Mouse (Mus musculus) 416B (cell line): ENCODE data around the gene Olfm3.

Experiments
- DNase-seq: peaks from one replicate; pipeline ENCODE4 v3.0.0; 2011; ENCODE audit warnings: low read depth

Olfm3 gene

DNA sequence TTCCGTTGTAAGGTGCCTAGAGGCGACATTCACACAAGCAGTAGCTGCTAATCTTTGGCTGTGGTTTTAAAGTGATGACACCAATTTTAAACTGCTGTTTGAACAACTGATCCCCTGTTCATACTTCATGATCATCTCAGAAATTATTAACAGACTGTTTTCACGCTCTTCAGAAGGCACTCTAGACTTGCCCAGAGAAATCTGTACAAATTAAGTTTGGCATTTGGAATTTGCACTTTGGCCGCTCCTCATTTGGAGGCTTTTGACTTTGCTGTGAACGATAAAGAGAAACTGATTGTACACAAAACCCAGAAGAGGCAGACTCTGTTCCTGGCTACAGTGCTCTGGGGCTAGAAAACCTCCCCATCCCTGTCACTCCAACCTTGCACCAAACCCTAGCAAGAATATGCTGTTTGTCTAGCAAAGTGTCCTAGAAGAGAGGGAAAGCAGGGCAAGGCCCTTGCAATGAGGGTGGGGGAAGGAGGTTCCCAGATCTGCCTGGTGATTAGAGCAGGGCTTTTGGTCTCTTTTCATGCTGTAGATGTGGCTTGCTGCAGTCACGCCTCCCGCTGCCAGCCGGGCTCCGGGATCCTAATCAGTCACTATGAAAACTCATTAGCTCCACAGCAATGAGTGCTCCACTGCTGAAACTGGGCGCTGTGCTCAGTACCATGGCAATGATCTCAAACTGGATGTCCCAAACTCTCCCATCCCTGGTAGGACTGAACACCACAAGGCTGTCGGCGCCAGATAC lies 176.7 kb downstream of the Olfm3 start:
- no peak for DNase-seq

DNA sequence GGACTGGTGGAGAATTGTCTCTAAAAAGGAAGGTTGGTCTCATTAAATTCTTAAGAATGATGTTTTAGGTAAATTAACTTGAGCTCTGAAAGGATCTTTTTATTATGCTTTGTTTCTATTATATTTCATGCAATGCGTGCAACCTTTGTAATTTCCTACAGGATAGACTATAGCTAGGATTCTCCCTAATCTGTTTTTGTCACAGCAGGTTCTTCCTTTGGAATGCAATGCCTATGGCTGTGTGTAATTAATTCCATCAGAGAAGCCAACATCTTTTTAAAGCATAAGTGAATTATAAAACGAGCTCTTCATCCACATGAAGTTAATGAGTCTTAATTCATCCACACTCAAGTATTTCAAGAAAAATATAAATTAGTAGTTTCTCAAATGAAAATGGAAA lies 177.5 kb downstream of the Olfm3 start:
- DNase-seq = no peak

DNA sequence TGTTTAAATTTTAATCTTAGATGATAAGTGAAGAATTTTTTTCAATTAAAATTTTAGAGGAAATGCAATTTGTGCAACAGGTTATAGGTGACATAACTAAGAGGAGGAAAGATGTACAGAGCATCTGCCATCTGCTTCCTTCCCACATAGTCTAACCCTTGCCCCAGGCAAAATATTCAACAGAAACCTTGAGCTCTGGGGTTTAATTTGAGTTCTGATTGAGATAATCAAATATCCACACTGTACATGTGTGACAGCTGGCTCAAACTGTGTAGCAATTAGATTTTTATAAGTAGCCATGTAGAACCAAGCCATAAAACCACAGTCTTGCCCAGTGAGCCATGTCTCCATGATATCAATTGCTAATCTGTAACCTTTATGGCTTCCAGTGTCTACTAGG lies 179.1 kb downstream of the Olfm3 start:
- no peak for DNase-seq

DNA sequence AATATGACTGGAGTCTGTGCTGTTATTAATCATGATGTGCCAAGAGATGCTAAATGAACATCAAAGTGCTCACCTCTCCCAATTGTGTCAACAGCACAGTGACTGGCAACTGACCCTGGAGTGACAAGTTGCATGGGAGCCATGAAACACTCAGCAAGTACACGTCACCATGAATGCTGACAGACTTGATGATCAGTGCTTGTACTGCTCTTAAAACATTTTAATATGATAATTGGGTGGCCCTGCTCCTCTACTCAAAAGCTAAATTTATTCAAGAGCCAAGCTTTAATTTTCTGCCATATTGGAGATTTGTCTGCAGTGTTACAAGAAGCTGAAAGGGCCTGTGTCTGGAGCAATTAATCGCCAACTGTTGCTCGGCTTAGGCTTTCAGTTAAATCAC lies 184.4 kb downstream of the Olfm3 start:
- DNase-seq = no peak

DNA sequence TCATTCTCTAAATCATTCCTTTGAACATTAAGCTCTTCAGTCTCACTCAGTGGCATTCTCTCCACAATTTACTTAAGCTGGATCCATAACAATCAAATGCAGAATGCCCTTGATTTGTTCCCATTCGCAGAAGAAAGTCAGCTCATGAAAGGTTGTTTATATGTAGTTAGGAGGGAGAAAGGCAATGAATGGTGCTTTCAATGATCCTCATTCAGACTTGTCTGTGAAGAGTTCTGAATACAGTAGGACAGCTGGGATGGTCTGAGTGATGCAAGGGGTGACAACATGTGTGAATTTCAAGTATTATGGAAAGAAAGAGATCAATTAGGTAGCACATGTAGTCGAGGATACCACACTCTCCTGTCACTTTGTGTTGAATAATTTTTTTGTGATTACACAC lies 186.8 kb downstream of the Olfm3 start:
- no peak for DNase-seq

DNA sequence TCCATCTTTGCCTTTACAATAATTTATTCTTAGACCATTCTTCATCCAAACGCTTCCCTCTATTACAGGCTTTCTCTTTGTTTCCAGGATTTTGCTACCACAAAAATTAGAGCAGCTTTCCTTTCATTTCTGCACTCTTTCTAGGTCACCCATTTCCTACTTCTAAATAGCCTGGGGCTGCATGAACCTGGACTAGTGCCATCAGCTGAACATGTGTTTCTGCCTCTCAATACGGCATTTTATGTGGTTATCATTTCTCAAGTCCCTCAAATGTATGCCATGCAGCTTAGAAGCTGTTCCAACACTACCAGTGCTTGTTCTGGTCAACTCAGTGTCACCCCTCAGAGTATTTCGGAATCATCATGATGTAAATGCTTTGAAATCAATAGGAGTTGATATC lies 191.6 kb downstream of the Olfm3 start:
- no peak for DNase-seq

DNA sequence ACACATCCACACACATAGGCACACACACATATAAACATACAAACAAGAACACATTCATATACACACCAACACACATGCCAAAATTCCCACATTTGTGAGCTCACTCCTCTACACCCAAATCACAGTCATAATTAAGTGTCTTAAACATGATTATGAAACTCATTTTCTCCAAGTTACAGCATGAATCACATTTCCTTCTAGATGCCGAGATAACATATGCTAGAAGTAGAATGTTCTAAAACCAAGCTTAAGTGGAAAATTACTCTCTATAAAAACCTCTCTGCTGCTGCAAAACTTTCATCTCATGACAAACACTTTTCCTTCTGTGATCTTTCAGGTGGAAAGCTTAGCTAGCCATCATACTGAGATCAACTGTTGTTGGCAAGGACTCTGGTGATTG lies 195.7 kb downstream of the Olfm3 start:
- peak; percentile 85 for DNase-seq

DNA sequence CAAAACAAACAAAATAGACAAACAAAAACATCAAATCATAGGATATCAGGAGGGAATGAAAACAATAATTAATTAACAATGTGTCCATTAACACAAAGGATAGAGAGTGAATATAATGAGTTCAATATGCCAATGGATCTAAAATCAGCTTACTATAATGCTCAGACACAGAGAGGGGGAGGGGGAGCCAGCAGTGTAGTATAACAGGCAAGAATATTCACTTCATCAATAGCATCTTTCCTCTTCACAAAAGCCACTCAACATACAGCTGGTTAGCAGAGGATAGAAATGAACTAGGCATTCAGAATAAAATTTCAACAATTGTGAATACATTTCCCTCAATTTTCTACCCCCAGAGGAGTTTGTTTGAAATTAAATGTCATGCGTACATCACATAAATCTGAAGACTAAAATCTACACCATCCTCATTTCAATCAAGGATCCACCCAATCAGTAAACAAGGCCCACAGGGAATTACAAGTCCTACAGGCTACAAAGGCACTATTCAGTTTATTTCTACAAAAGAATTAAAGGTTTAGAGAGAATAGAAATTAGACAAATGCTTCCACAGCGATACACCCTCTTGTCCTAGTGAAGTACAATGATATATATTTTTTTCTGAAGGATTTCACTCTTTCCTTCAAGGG lies 200.4 kb downstream of the Olfm3 start:
- no peak for DNase-seq

DNA sequence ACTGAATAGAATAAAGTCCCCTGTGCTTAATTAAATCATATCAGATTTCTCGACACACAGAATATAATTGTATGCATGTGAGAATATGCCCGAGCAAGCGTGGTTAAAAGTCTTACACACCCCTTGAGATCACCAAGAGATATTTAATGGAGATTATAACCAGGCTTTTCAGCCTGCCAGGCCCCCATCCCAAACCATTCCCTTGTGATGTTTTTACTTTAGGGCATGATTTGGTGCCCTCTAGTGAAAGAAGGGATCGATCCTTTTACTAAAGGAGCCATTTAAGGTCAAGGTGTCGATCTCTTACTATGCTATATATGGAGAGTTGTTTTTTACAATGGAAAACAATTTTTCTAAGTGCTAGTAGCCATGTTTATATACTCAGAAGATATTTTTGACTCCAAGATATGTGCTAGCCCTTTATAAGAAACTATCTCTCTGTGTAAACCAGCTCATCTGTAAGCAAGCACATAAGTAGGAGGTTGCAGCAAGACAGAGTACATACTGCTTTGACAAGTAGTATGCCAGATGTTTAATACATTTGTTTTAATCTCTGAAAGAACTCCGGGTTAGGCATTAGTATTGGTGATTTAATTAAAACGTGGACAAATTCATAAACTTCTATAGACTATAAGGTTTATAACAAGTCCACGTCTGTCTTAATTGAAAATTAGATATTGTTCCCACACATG lies 201.1 kb downstream of the Olfm3 start:
- peak; percentile 53 for DNase-seq

DNA sequence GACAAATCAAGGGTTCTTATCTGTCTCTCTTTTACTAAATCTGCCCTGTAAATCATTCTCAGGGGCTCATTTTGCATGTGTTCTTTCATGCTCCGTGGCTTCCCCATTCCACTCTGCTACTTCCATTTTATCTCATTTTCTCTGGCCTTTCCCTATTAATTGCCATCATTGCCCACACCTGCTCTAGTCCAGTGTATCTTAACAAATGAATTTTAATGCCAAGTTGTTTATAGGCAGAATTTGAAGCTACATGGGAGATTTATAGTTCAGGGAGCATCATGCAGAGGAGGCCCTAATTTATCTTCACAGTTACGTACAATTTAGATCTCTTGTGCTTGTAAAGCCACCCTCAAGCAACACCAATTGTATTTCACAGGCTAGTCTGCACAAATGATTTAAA lies 241.8 kb downstream of the Olfm3 start:
- DNase-seq = no peak

DNA sequence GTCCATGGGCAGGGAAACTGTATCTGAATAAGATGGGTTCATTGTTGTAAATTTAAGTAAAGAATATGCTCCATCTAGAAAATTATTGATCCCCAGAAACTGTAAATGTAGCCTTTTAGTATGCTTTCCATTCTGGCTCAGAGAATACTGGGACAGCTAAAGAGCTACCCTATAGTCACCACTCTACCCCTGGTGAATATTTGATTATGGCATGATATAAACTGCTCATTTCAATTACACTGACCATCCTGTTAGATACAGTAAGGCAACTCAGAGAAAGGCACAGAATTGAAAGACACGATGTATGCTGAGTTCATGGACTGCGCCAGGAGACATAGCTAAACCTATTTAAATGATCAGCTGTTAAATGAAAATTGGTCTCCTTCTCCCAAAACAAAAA lies 242.4 kb downstream of the Olfm3 start:
- no peak for DNase-seq

DNA sequence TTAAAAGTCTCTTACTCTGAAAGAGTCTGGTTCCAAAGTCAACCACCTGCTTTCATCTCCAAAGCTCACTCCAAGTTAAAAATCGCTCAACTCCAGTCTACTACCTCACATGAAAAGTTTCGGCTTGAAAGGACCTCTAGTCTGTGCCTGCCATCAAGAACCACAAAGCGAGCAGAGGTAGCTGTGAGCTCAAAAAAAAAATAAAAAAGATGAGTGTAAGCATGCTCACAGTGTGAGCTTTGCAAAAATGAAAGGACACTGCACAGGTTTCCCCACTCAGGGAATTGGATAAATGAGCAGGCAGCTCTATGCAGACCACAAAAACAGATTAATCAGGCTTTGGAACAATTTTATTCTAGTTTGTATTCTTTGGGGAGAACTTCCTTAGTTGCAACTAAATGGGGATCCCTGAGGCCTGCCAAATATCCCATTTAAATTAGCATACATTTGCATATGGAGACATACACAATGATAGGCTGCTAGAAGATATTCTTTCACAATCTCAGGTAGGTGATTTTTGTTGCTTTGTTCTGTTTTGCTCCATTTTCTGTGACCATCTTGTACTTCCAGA lies 255.1 kb downstream of the Olfm3 start:
- DNase-seq = no peak

DNA sequence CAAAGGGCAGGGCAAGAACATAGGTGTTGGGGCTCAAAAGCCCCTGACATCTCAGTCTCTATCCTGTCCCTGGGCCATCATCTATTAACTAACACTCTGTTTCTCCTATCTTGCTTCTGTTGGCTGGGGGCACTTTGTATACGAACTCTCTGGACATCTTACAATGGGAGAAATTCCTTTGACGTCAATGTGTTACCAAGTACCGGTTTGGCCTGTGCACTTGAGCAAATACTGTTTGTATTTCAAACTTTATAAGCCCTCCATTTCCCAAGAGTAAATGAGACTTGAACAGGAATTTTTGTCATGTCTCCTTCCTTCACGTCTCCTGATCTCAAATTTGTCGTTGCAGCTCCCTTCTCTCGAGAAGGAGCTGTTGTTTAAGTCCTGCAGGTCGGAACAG lies 270.7 kb downstream of the Olfm3 start:
- DNase-seq = no peak
